Mouse (Mus musculus) liver, postnatal 0 days (tissue): ENCODE measurements around the gene A630023A22Rik. TPM values are rescaled to one million over a fixed set of nuclear protein-coding genes. Genes with fewer than 3 reads are reported as not detected.

ENCODE experiments used
- ATAC-seq: fragments of 200-750 bp; cut with Nextera tagmentation; 2 replicates; pipeline ENCODE4 v1.8.0; 2017; ENCODE audit warnings: mild to moderate bottlenecking, moderate library complexity
- DNase-seq: peaks from one replicate; pipeline ENCODE4 v3.0.0-alpha.2; 2016
- H3K27ac ChIP-seq: fragments of 300-500 bp; sonication (generic); 2 replicates; pipeline ENCODE4 v1.5.1; 2014; ENCODE audit warnings: antibody characterized with exemption, moderate library complexity, mild to moderate bottlenecking, low read depth
- H3K27me3 ChIP-seq: fragments of 300-500 bp; sonication (generic); 2 replicates; pipeline ENCODE4 v1.6.1; 2014; ENCODE audit warnings: low read length, control low read depth, mixed read lengths; ENCODE audit not compliant: insufficient read depth
- H3K36me3 ChIP-seq: fragments of 300-500 bp; sonication (generic); replicated peaks from 2 replicates; pipeline ENCODE4 v1.6.1; 2014; ENCODE audit warnings: mild to moderate bottlenecking, control low read depth, low read length, moderate library complexity, mixed read lengths; ENCODE audit not compliant: insufficient read depth
- H3K4me1 ChIP-seq: fragments of 300-500 bp; sonication (generic); 2 replicates; pipeline ENCODE4 v1.6.1; 2014; ENCODE audit warnings: antibody characterized with exemption, mild to moderate bottlenecking, control low read depth; ENCODE audit not compliant: insufficient read depth
- H3K4me2 ChIP-seq: fragments of 300-500 bp; sonication (generic); 2 replicates; pipeline ENCODE4 v1.6.1; 2014; ENCODE audit warnings: low read depth, mild to moderate bottlenecking, low read length, moderate library complexity, mixed read lengths
- H3K4me3 ChIP-seq: fragments of 300-500 bp; sonication (generic); 2 replicates; pipeline ENCODE4 v1.5.1; 2014; ENCODE audit warnings: low read depth, low read length
- H3K9ac ChIP-seq: fragments of 300-500 bp; sonication (generic); replicated peaks from 2 replicates; pipeline ENCODE4 v1.6.1; 2014; ENCODE audit warnings: mild to moderate bottlenecking, moderate library complexity
- H3K9me3 ChIP-seq: fragments of 300-500 bp; sonication (generic); 2 replicates; pipeline ENCODE4 v1.6.1; 2016; ENCODE audit warnings: mild to moderate bottlenecking, control low read depth, low read length, mixed read lengths
- CTCF ChIP-seq: sonication (generic); IDR thresholded peaks from 2 replicates; pipeline ENCODE4 v1.5.1; 2016; ENCODE audit warnings: antibody characterized with exemption, low read depth
- EP300 ChIP-seq: IDR thresholded peaks from 2 replicates; pipeline ENCODE4 v1.6.1; 2016; ENCODE audit warnings: antibody characterized with exemption, low read depth, mild to moderate bottlenecking
- WGBS: fragments of 180-500 bp; shearing (Covaris S2); extraction: QIAGEN DNeasy Blood & Tissue Kit; methylation state at CpG from one replicate; pipeline ENCODE4 v1.1.7; 2014; ENCODE audit not compliant: insufficient replicate concordance; 5-methylcytosine and 5-hydroxymethylcytosine counted together
- polyA plus RNA-seq: library from polyadenylated mRNA; unstranded; fragments of >200 nt; fragmentation: Nextera tagmentation; extraction: Ambion mirVana; gene quantifications from 2 replicates; pipeline ENCODE4 v1.2.1, GENCODE M21; 2015

Gene A630023A22Rik
- polyA plus RNA-seq, 1 experiment from 2014 or later, result not detected

- no peak overlapping the region for H3K27ac ChIP-seq
- H3K4me2 ChIP-seq, result no peak overlapping the region
- H3K9me3 ChIP-seq, result no peaks in the 10 kb centered on the region
- no peak overlapping the region for H3K4me3 ChIP-seq
- TF ChIP-seq CTCF (no peak), EP300 (no peak)
- DNase-seq, result no peak
- no peaks in the 10 kb centered on the region for H3K36me3 ChIP-seq
- H3K27me3 ChIP-seq, result no peaks in the 10 kb centered on the region
- WGBS, result 68% methylated on average over 5 of the region's 5 CpGs
- no peak overlapping the region for H3K9ac ChIP-seq
- H3K4me1 ChIP-seq, result no peaks in the 10 kb centered on the region
- no peak for ATAC-seq
Measured at GRCm38 (mm10) chr14:34002358-34002757, 100.2 kb downstream of the A630023A22Rik start.

- peak; percentile 7 for DNase-seq
- Histone ChIP-seq H3K4me1 (no peaks in the 10 kb centered on the region), H3K27me3 (no peaks in the 10 kb centered on the region), H3K27ac (no peak overlapping the region), H3K9me3 (no peaks in the 10 kb centered on the region), H3K4me2 (no peak overlapping the region), H3K4me3 (no peak overlapping the region), H3K36me3 (no peaks in the 10 kb centered on the region), H3K9ac (no peak overlapping the region)
- TF ChIP-seq EP300, result no peak
- no peak for TF ChIP-seq CTCF
- no peak for ATAC-seq
Measured at GRCm38 (mm10) chr14:34001445-34001844, 101.1 kb downstream of the A630023A22Rik start.

Other genes with a start within 250 kb of the A630023A22Rik start
- 4.1 and 5.1 TPM in 2 replicates for gene Gdf10, start 179.2 kb downstream of the A630023A22Rik start, polyA plus RNA-seq
- gene Gdf2, start 161.7 kb downstream of the A630023A22Rik start, polyA plus RNA-seq, result 8.9 and 10.5 TPM in 2 replicates
- gene Rbp3, start 148.8 kb downstream of the A630023A22Rik start, polyA plus RNA-seq, result 0.02 and 0.05 TPM in 2 replicates
- gene Zfp488, start 124.0 kb downstream of the A630023A22Rik start, polyA plus RNA-seq, result not detected in 2 replicates
- gene Gm30083, start 87.6 kb downstream of the A630023A22Rik start, polyA plus RNA-seq, result not detected in 2 replicates
- not detected in 2 replicates for gene Gm5460, start 86.0 kb downstream of the A630023A22Rik start, polyA plus RNA-seq
- not detected in 2 replicates for gene Antxrl, start 50.0 kb downstream of the A630023A22Rik start, polyA plus RNA-seq
- gene Anxa8, start 16.8 kb downstream of the A630023A22Rik start, polyA plus RNA-seq, result 0.43 and 0.58 TPM in 2 replicates
- not detected in 2 replicates for gene Npy4r, start 49.7 kb upstream of the A630023A22Rik start, polyA plus RNA-seq
- gene Gprin2, start 98.9 kb upstream of the A630023A22Rik start, polyA plus RNA-seq, result 0.01 and 0.11 TPM in 2 replicates
- 0.07 and 0.11 TPM in 2 replicates for gene Syt15, start 116.8 kb upstream of the A630023A22Rik start, polyA plus RNA-seq
- 10.7 and 13.6 TPM in 2 replicates for gene Shld2, start 207.7 kb upstream of the A630023A22Rik start, polyA plus RNA-seq
- gene Glud1, start 208.0 kb upstream of the A630023A22Rik start, polyA plus RNA-seq, result 159 and 163 TPM in 2 replicates